Mouse (Mus musculus) left cerebral cortex, adult 8-10 months (tissue): ENCODE measurements around the gene Onecut3. TPM values are rescaled to one million over a fixed set of nuclear protein-coding genes. Genes with fewer than 3 reads are reported as not detected.

Experiments
- DNase-seq, 2 experiments: peaks; one replicate each; pipeline ENCODE4 v3.0.0; 2022; ENCODE audit warnings: low spot score in 2 of 2
- total RNA-seq, 4 experiments: library from RNA; stranded (reverse); gene quantifications; 2 replicates each; pipeline ENCODE4 v1.2.4; 2022

The Onecut3 gene
- total RNA-seq = not detected

GRCm38 (mm10) chr10:80494732-80495131, at the start of gene Onecut3:
Onecut3 (plus strand) TSS chr10:80494835.
- no peak for DNase-seq

GRCm38 (mm10) chr10:80445052-80445451, 49.6 kb upstream of the Onecut3 start:
- no peak for DNase-seq

- peak; percentile 55 to 76 for DNase-seq
Observed at GRCm38 (mm10) chr10:80445898-80446601, 48.6 kb upstream of the Onecut3 start.

- DNase-seq = no peak
Observed at GRCm38 (mm10) chr10:80450599-80450998, 44.0 kb upstream of the Onecut3 start.

- no peak for DNase-seq
Observed at GRCm38 (mm10) chr10:80453601-80454000, 41.0 kb upstream of the Onecut3 start.

GRCm38 (mm10) chr10:80454781-80455180, 39.9 kb upstream of the Onecut3 start:
- no peak for DNase-seq

- no peak for DNase-seq
Observed at GRCm38 (mm10) chr10:80455697-80456096, 38.9 kb upstream of the Onecut3 start.

GRCm38 (mm10) chr10:80459236-80459635, 35.4 kb upstream of the Onecut3 start:
- no peak for DNase-seq

GRCm38 (mm10) chr10:80459671-80460070, 35.0 kb upstream of the Onecut3 start:
- DNase-seq = no peak

GRCm38 (mm10) chr10:80460324-80460723, 34.3 kb upstream of the Onecut3 start:
- DNase-seq = no peak

GRCm38 (mm10) chr10:80461346-80461745, 33.3 kb upstream of the Onecut3 start:
- no peak for DNase-seq

GRCm38 (mm10) chr10:80464381-80465035, 30.1 kb upstream of the Onecut3 start:
- no peak for DNase-seq

GRCm38 (mm10) chr10:80465066-80465465, 29.6 kb upstream of the Onecut3 start:
- no peak for DNase-seq

- peak; percentile 75 to 83 for DNase-seq
Observed at GRCm38 (mm10) chr10:80475290-80475959, 19.2 kb upstream of the Onecut3 start.

GRCm38 (mm10) chr10:80478531-80478930, 16.1 kb upstream of the Onecut3 start:
- DNase-seq = no peak

- DNase-seq = no peak
Observed at GRCm38 (mm10) chr10:80481002-80481401, 13.6 kb upstream of the Onecut3 start.

- DNase-seq = no peak
Observed at GRCm38 (mm10) chr10:80486862-80487379, 7.7 kb upstream of the Onecut3 start.

GRCm38 (mm10) chr10:80490051-80490450, 4.6 kb upstream of the Onecut3 start:
- DNase-seq = no peak

- DNase-seq = no peak
Observed at GRCm38 (mm10) chr10:80495901-80496300, 1.3 kb downstream of the Onecut3 start.

GRCm38 (mm10) chr10:80496421-80496820, 1.8 kb downstream of the Onecut3 start:
- no peak for DNase-seq

GRCm38 (mm10) chr10:80502291-80502690, 7.7 kb downstream of the Onecut3 start:
- no peak for DNase-seq

- DNase-seq = no peak
Observed at GRCm38 (mm10) chr10:80502819-80503314, 8.2 kb downstream of the Onecut3 start.
